ENCODE assay signal across 15 mouse cellular contexts in genomic region chr1:186889584-186889852, GRCm38 (mm10).
"Had no signal": no experiment of that assay in that cellular context is flagged by ENCODE, and none has a peak within 500 bp of the region (broad histone marks: within the 10 kb centered on the region; RNA-seq: fewer than 3 reads in every experiment).

No protein-coding gene starts in this region.

- ATAC-seq: liver, postnatal 0 days; midbrain, embryonic 15.5 days had no signal

- H3K9ac ChIP-seq: limb, embryonic 12.5 days; liver, embryonic 13.5 days; liver, postnatal 0 days; lung, embryonic 15.5 days; midbrain, embryonic 15.5 days; neural tube, embryonic 12.5 days had no signal

- H3K27ac ChIP-seq: layer of hippocampus, adult 2 months; limb, embryonic 12.5 days; liver, embryonic 13.5 days; lung, embryonic 15.5 days; macrophage; midbrain, embryonic 15.5 days; neural tube, embryonic 12.5 days; stomach, postnatal 0 days had no signal

- H3K9me3 ChIP-seq: limb, embryonic 12.5 days; liver, embryonic 13.5 days; lung, embryonic 15.5 days; midbrain, embryonic 15.5 days; neural tube, embryonic 12.5 days had no signal

- H3K36me3 ChIP-seq: limb, embryonic 12.5 days; liver, embryonic 13.5 days; lung, embryonic 15.5 days; midbrain, embryonic 15.5 days; neural tube, embryonic 12.5 days had no signal

- H3K27me3 ChIP-seq: limb, embryonic 12.5 days; liver, embryonic 13.5 days; lung, embryonic 15.5 days; megakaryocyte, embryonic 14.5 days; midbrain, embryonic 15.5 days; neural tube, embryonic 12.5 days had no signal

- H3K4me3 ChIP-seq: layer of hippocampus, adult 2 months; limb, embryonic 12.5 days; liver, embryonic 13.5 days; lung, embryonic 15.5 days; megakaryocyte, embryonic 14.5 days; midbrain, embryonic 15.5 days; neural tube, embryonic 12.5 days had no signal

- H3K4me2 ChIP-seq: liver, embryonic 13.5 days; lung, embryonic 15.5 days; midbrain, embryonic 11.5 days; midbrain, embryonic 15.5 days; neural tube, embryonic 12.5 days had no signal

- H3K4me1 ChIP-seq: liver, embryonic 13.5 days; megakaryocyte, embryonic 14.5 days had no signal

- DNase-seq: kidney, postnatal 4 days; liver; liver, embryonic 13.5 days; liver, postnatal 0 days; lung, postnatal 14 days; thymus, postnatal 4 days had no signal
